Comparison of ENCODE assay signal across 18 mouse cellular contexts in the genomic region with DNA sequence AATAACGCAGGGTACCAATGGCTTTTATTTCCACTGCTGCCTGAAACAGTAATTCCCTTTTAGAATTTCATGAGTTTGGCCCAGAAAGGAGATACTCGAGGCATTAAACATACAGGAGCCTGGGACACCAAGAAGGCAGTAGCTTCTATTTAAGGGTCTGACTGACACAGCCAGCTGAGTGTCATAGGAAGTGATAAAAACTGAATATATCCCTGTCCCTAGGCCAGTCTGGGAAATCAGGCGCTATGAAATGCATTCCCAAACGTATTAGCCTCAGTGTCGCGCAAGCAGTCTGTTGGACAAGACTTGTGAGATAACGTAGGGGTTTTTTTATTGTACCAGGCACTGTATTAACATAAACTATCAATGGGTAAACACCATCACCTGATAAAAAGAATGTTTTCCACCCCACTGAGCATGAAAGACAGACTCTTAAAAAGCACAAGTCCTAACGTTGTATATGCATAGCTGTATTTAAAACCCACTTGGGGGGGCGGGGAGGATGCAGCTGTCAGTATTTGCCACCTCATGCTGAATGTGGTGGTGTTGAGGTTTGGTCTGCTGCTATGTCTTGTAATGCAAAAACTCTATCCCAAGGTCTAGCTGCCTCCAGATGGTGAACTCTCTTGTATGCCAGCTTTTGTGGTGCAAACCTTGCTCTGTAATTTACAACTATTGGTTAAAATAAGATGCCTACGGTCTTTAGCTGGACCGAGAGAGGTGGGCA. TPM values are rescaled to one million over a fixed set of nuclear protein-coding genes. Genes with fewer than 3 reads are reported as not detected.
DNase-seq lines count a peak whose midpoint lies in the region; ATAC-seq and TF ChIP-seq lines count a peak whose summit lies in the region.
"Had no signal": no experiment of that assay in that cellular context is flagged by ENCODE, and none has a peak within 500 bp of the region (broad histone marks: within the 10 kb centered on the region; RNA-seq: fewer than 3 reads in every experiment).

No protein-coding gene starts in this region.

- no peaks in the 10 kb centered on the region for H3K9me3 ChIP-seq in forebrain, embryonic 10.5 days
- H3K9me3 ChIP-seq in forebrain, postnatal 0 days (ENCODE audit: low read length) = no peaks in the 10 kb centered on the region
- no peaks in the 10 kb centered on the region for H3K9me3 ChIP-seq in heart, embryonic 13.5 days
- H3K9me3 ChIP-seq in liver, postnatal 0 days (ENCODE audit: low read length) = no peaks in the 10 kb centered on the region
- H3K9me3 ChIP-seq in liver, embryonic 11.5 days (ENCODE audit: control insufficient read depth, low read length) = no peaks in the 10 kb centered on the region
- H3K9me3 ChIP-seq: liver, embryonic 13.5 days had no signal

- peaks cover 42% of the 10 kb centered on the region for H3K4me1 ChIP-seq in forebrain, embryonic 10.5 days
- 0 out of 2 replicates have a peak, but pooled peaks cover 11% of the 10 kb centered on the region for H3K4me1 ChIP-seq in forebrain, postnatal 0 days (ENCODE audit: insufficient read depth)
- peaks cover 45% of the 10 kb centered on the region for H3K4me1 ChIP-seq in heart, embryonic 13.5 days
- H3K4me1 ChIP-seq in liver, postnatal 0 days (ENCODE audit: insufficient read depth) = peaks cover 24% of the 10 kb centered on the region
- H3K4me1 ChIP-seq in liver, embryonic 11.5 days (replicated peaks; ENCODE audit: control insufficient read depth, insufficient read depth, low read length) = peaks cover 4% of the 10 kb centered on the region

- H3K4me3 ChIP-seq in forebrain, embryonic 10.5 days = no peak overlapping the region
- no peak overlapping the region for H3K4me3 ChIP-seq in forebrain, postnatal 0 days (ENCODE audit: low read depth, low read length)
- H3K4me3 ChIP-seq in heart, embryonic 13.5 days = no peak overlapping the region
- H3K4me3 ChIP-seq in liver, postnatal 0 days (ENCODE audit: low read depth, low read length) = no peak overlapping the region
- H3K4me3 ChIP-seq in liver, embryonic 11.5 days (ENCODE audit: low read depth, low read length) = no peak overlapping the region
- H3K4me3 ChIP-seq: liver, embryonic 13.5 days had no signal

- no peak for TF ChIP-seq EP300 in liver, postnatal 0 days (IDR thresholded peaks at IDR 0.05; ENCODE audit: low read depth)

- intact Hi-C loops in heart, postnatal 36 days (cut with DNase I) = no loop called here

- no peak for TF ChIP-seq CTCF in forebrain, postnatal 0 days (IDR thresholded peaks at IDR 0.05; ENCODE audit: low read depth)
- TF ChIP-seq CTCF in liver, postnatal 0 days (IDR thresholded peaks at IDR 0.05; ENCODE audit: low read depth) = no peak

- no peak for ATAC-seq in forebrain, postnatal 0 days
- ATAC-seq in heart, embryonic 13.5 days (ENCODE audit: extremely low read depth, insufficient number of reproducible peaks, low FRiP score, low TSS enrichment) = no peak
- ATAC-seq in liver, postnatal 0 days = no peak
- no peak for ATAC-seq in liver, embryonic 11.5 days (replicated peaks; ENCODE audit: low FRiP score)

- no peaks in the 10 kb centered on the region for H3K36me3 ChIP-seq in forebrain, embryonic 10.5 days (replicated peaks)
- H3K36me3 ChIP-seq in forebrain, postnatal 0 days (ENCODE audit: insufficient read depth) = no peaks in the 10 kb centered on the region
- H3K36me3 ChIP-seq in heart, embryonic 13.5 days = no peaks in the 10 kb centered on the region
- no peaks in the 10 kb centered on the region for H3K36me3 ChIP-seq in liver, postnatal 0 days (replicated peaks; ENCODE audit: insufficient read depth, low read length)
- no peaks in the 10 kb centered on the region for H3K36me3 ChIP-seq in liver, embryonic 11.5 days (ENCODE audit: control insufficient read depth, insufficient read depth, low read length)
- H3K36me3 ChIP-seq: liver, embryonic 13.5 days had no signal

- no peaks in the 10 kb centered on the region for H3K27me3 ChIP-seq in forebrain, embryonic 10.5 days (ENCODE audit: poor library complexity, severe bottlenecking)
- H3K27me3 ChIP-seq in forebrain, postnatal 0 days (ENCODE audit: insufficient read depth, low read length) = no peaks in the 10 kb centered on the region
- no peaks in the 10 kb centered on the region for H3K27me3 ChIP-seq in heart, embryonic 13.5 days (replicated peaks)
- H3K27me3 ChIP-seq in liver, postnatal 0 days (ENCODE audit: insufficient read depth, low read length) = no peaks in the 10 kb centered on the region
- no peaks in the 10 kb centered on the region for H3K27me3 ChIP-seq in liver, embryonic 11.5 days (replicated peaks; ENCODE audit: control insufficient read depth, insufficient read depth, low read length)
- H3K27me3 ChIP-seq: liver, embryonic 13.5 days had no signal

- no peak overlapping the region for H3K4me2 ChIP-seq in forebrain, postnatal 0 days (ENCODE audit: low read depth)
- no peak overlapping the region for H3K4me2 ChIP-seq in heart, embryonic 13.5 days
- H3K4me2 ChIP-seq in liver, postnatal 0 days (ENCODE audit: low read depth, low read length) = peak overlapping the region; percentile 70; the same call in 1 of the 2 replicates
- H3K4me2 ChIP-seq in liver, embryonic 11.5 days = no peak overlapping the region
- H3K4me2 ChIP-seq: hindbrain, embryonic 14.5 days had no signal

- H3K27ac ChIP-seq in forebrain, embryonic 10.5 days = peak overlapping the region; percentile 40; the same call in 1 of the 2 replicates
- H3K27ac ChIP-seq in forebrain, postnatal 0 days (ENCODE audit: low read depth, low read length) = no peak overlapping the region
- peak overlapping the region; percentile 42; the same call in 1 of the 2 replicates for H3K27ac ChIP-seq in heart, embryonic 13.5 days (replicated peaks)
- peak overlapping the region; percentile 61; the same call in 1 of the 2 replicates for H3K27ac ChIP-seq in liver, postnatal 0 days (ENCODE audit: low read depth)
- no peak overlapping the region for H3K27ac ChIP-seq in liver, embryonic 11.5 days (ENCODE audit: low read depth, low read length)
- H3K27ac ChIP-seq: liver, embryonic 13.5 days had no signal

- 67% methylated on average over 11 of the region's 11 CpGs for WGBS in forebrain, embryonic 10.5 days
- 32% methylated on average over 11 of the region's 11 CpGs for WGBS in forebrain, postnatal 0 days
- 41% methylated on average over 11 of the region's 11 CpGs for WGBS in heart, embryonic 13.5 days
- WGBS in liver, postnatal 0 days (ENCODE audit: insufficient replicate concordance) = 54% methylated on average over 11 of the region's 11 CpGs
- 69% methylated on average over 11 of the region's 11 CpGs for WGBS in liver, embryonic 11.5 days

- no peak overlapping the region for H3K9ac ChIP-seq in forebrain, postnatal 0 days
- no peak overlapping the region for H3K9ac ChIP-seq in heart, embryonic 13.5 days
- H3K9ac ChIP-seq in liver, postnatal 0 days (replicated peaks) = 0 out of 2 replicates have a peak overlapping the region, but pooled peaks have one; percentile 5
- H3K9ac ChIP-seq in liver, embryonic 11.5 days (ENCODE audit: low read depth, low read length) = no peak overlapping the region
- H3K9ac ChIP-seq: hindbrain, embryonic 14.5 days; liver, embryonic 13.5 days had no signal

- DNase-seq in forebrain, embryonic 10.5 days (ENCODE audit: extremely low spot score, low spot score) = no peak
- DNase-seq in forebrain, postnatal 0 days = no peak
- no peak for DNase-seq in heart, postnatal 36 days
- no peak for DNase-seq in liver, postnatal 0 days
- DNase-seq in liver, embryonic 11.5 days (ENCODE audit: low spot score) = no peak
- peak; percentile 74 for DNase-seq in skeletal muscle tissue, adult 2 months (ENCODE audit: low read depth, low spot score)
- DNase-seq in spleen, postnatal 36 days (ENCODE audit: low spot score in 2 of 2) = no peak
- DNase-seq: adrenal gland, adult 2 months; cerebellum, postnatal 10 days; gastrocnemius, postnatal 10 days; kidney, adult 8-10 months; liver, embryonic 13.5 days had no signal

RNA-seq across cellular contexts. Expression of gene Gpam, which starts 6.4 kb away (rescaled TPM):
- 21.5 and 22.4 TPM in 2 replicates for polyA plus RNA-seq in forebrain, embryonic 10.5 days (2016; fragmentation: Nextera tagmentation; extraction: Ambion mirVana)
- 58.6 and 61.4 TPM in 2 replicates for total RNA-seq in forebrain, postnatal 0 days (2014; rRNA removed)
- polyA plus RNA-seq in forebrain, postnatal 0 days (2015; fragmentation: Nextera tagmentation; extraction: Ambion mirVana) = 15.8 and 20.6 TPM in 2 replicates
- 8.6 and 8.9 TPM in 2 replicates for polyA plus RNA-seq in heart, embryonic 13.5 days (2015; fragmentation: Nextera tagmentation; extraction: Ambion mirVana)
- 100 to 1,000 TPM; 210 to 250 TPM for total RNA-seq in heart, postnatal 36 days (2021)
- 19.8 and 24.2 TPM in 2 replicates for polyA plus RNA-seq in liver, postnatal 0 days (2015; fragmentation: Nextera tagmentation; extraction: Ambion mirVana)
- 36.3 and 42.2 TPM in 2 replicates for polyA plus RNA-seq in liver, embryonic 11.5 days (2014; fragmentation: Nextera tagmentation; extraction: Ambion mirVana)

RNA-seq across cellular contexts. Expression of gene Tectb, which starts 59.9 kb away (rescaled TPM):
- not detected in 2 replicates for polyA plus RNA-seq in forebrain, embryonic 10.5 days (2016; fragmentation: Nextera tagmentation; extraction: Ambion mirVana)
- total RNA-seq in forebrain, postnatal 0 days (2014; rRNA removed) = 0.46 TPM in 1 of 2 replicates, not detected in the other
- polyA plus RNA-seq in forebrain, postnatal 0 days (2015; fragmentation: Nextera tagmentation; extraction: Ambion mirVana) = 0.16 and 0.20 TPM in 2 replicates
- polyA plus RNA-seq in heart, embryonic 13.5 days (2015; fragmentation: Nextera tagmentation; extraction: Ambion mirVana) = not detected in 2 replicates
- total RNA-seq in heart, postnatal 36 days (2021) = under 1 TPM; 0.19 to 0.33 TPM
- 0.09 and 0.19 TPM in 2 replicates for polyA plus RNA-seq in liver, postnatal 0 days (2015; fragmentation: Nextera tagmentation; extraction: Ambion mirVana)
- polyA plus RNA-seq in liver, embryonic 11.5 days (2014; fragmentation: Nextera tagmentation; extraction: Ambion mirVana) = not detected in 2 replicates
- total RNA-seq: left cerebral cortex, adult 18-20 months; neutrophil, adult 5-6 weeks had no signal
- polyA plus RNA-seq: adrenal gland, adult 2 months; large intestine, adult 2 months; liver, embryonic 13.5 days; spleen, adult 2 months had no signal

Comparison
In these comparisons a context has a peak if more than half of its experiments do, and no peak if none do; other contexts are left out.
1. H3K27ac ChIP-seq: peak in forebrain, embryonic 10.5 days (single experiment), heart, embryonic 13.5 days (single experiment) and liver, postnatal 0 days (single experiment); none in forebrain, postnatal 0 days (single experiment) and liver, embryonic 11.5 days (single experiment).